Mouse (Mus musculus) MEL (cell line): ENCODE measurements around the gene Tmem176b. TPM values are rescaled to one million over a fixed set of nuclear protein-coding genes. Genes with fewer than 3 reads are reported as not detected.

Source experiments
- DNase-seq: peaks from one replicate; pipeline ENCODE4 v3.0.0; 2011; ENCODE audit warnings: low read depth, low spot score
- H3K27ac ChIP-seq: 2 replicates; pipeline ENCODE4 v1.5.1; 2012; ENCODE audit warnings: low read depth, mild to moderate bottlenecking, control low read depth, low read length, moderate library complexity; ENCODE audit not compliant: control insufficient read depth
- H3K27me3 ChIP-seq, 2 experiments: fragments of 150-350 bp in 1 of 2; sonication (generic) in 1 of 2; 2 replicates each; pipeline ENCODE4 v1.6.1; 2012; ENCODE audit warnings: low read length in 2 of 2, mild to moderate bottlenecking in 2 of 2, improper control_type of control experiment in 1 of 2, moderate library complexity in 1 of 2; ENCODE audit not compliant: insufficient read depth in 2 of 2, control insufficient read depth in 1 of 2
- H3K36me3 ChIP-seq, 2 experiments: 2 replicates each; pipeline ENCODE4 v1.6.1; 2012 to 2014; ENCODE audit warnings: low read length in 2 of 2, improper control_type of control experiment in 1 of 2, inconsistent platforms in 1 of 2, mild to moderate bottlenecking in 1 of 2; ENCODE audit not compliant: insufficient read depth in 2 of 2, control insufficient read depth in 1 of 2
- H3K4me1 ChIP-seq, 2 experiments: fragments of 150-350 bp in 1 of 2; sonication (generic) in 1 of 2; 2 replicates each; pipeline ENCODE4 v1.6.1; 2012; ENCODE audit warnings: low read length in 2 of 2, improper control_type of control experiment in 1 of 2, mild to moderate bottlenecking in 1 of 2; ENCODE audit not compliant: insufficient read depth in 2 of 2, control insufficient read depth in 1 of 2
- H3K4me3 ChIP-seq, 2 experiments: fragments of 150-350 bp in 1 of 2; sonication (generic) in 1 of 2; 2 replicates each; pipeline ENCODE4 v1.5.1; 2012; ENCODE audit warnings: low read depth in 2 of 2, low read length in 2 of 2, mild to moderate bottlenecking in 2 of 2, moderate library complexity in 2 of 2, control low read depth in 1 of 2, improper control_type of control experiment in 1 of 2; ENCODE audit not compliant: control insufficient read depth in 1 of 2, insufficient read depth in 1 of 2
- H3K79me2 ChIP-seq: 2 replicates; pipeline ENCODE4 v1.6.1; 2012; ENCODE audit warnings: mild to moderate bottlenecking, low read length, moderate library complexity; ENCODE audit not compliant: control insufficient read depth, poor library complexity, insufficient read depth
- H3K9ac ChIP-seq: 2 replicates; pipeline ENCODE4 v1.6.1; 2012; ENCODE audit warnings: low read depth, mild to moderate bottlenecking, control low read depth, low read length, moderate library complexity; ENCODE audit not compliant: control insufficient read depth, poor library complexity, severe bottlenecking
- H3K9me3 ChIP-seq: fragments of 150-350 bp; sonication (generic); replicated peaks from 2 replicates; pipeline ENCODE4 v1.6.1; 2012; ENCODE audit warnings: mild to moderate bottlenecking, low read length, improper control_type of control experiment, moderate library complexity; ENCODE audit not compliant: insufficient read depth
- BHLHE40 ChIP-seq: IDR thresholded peaks from 2 replicates; pipeline ENCODE4 v1.6.1; 2012; ENCODE audit warnings: low read depth, mild to moderate bottlenecking, inconsistent platforms, low read length, improper control_type of control experiment, borderline replicate concordance
- CHD1 ChIP-seq: IDR thresholded peaks from 2 replicates; pipeline ENCODE4 v1.6.1; 2012; ENCODE audit warnings: low read depth, mild to moderate bottlenecking, inconsistent platforms, low read length, improper control_type of control experiment
- CTCF ChIP-seq, 3 experiments: IDR thresholded peaks in 2 of 3; conservative IDR thresholded peaks in 1 of 3; 2 replicates each; pipeline ENCODE4 v1.5.1; 2011 to 2012; ENCODE audit warnings: low read length in 3 of 3, low read depth in 2 of 3, mild to moderate bottlenecking in 2 of 3, improper control_type of control experiment in 1 of 3, inconsistent platforms in 1 of 3, mixed read lengths in 1 of 3, moderate library complexity in 1 of 3; ENCODE audit not compliant: control insufficient read depth in 1 of 3, insufficient read depth in 1 of 3, poor library complexity in 1 of 3, severe bottlenecking in 1 of 3
- ETS1 ChIP-seq: IDR thresholded peaks from 2 replicates; pipeline ENCODE4 v1.6.1; 2012; ENCODE audit warnings: low read depth, mild to moderate bottlenecking, inconsistent platforms, low read length, improper control_type of control experiment, moderate library complexity
- GABPA ChIP-seq: IDR thresholded peaks from 2 replicates; pipeline ENCODE4 v1.6.1; 2012; ENCODE audit warnings: low read depth, mild to moderate bottlenecking, inconsistent platforms, low read length, improper control_type of control experiment, moderate library complexity
- GATA1 ChIP-seq: IDR thresholded peaks from 2 replicates; pipeline ENCODE4 v1.6.1; 2011; ENCODE audit warnings: low read depth, low read length, improper control_type of control experiment
- MAFK ChIP-seq: IDR thresholded peaks from 2 replicates; pipeline ENCODE4 v1.6.1; 2011; ENCODE audit warnings: low read depth, mild to moderate bottlenecking, low read length, improper control_type of control experiment, borderline replicate concordance
- MEF2A ChIP-seq: IDR thresholded peaks from 2 replicates; pipeline ENCODE4 v1.6.1; 2014; ENCODE audit warnings: low read depth, mild to moderate bottlenecking, inconsistent platforms, low read length, improper control_type of control experiment; ENCODE audit not compliant: poor library complexity, insufficient replicate concordance, severe bottlenecking; ENCODE audit errors: extremely low read depth
- MXI1 ChIP-seq: IDR thresholded peaks from 2 replicates; pipeline ENCODE4 v1.6.1; 2011; ENCODE audit warnings: mild to moderate bottlenecking, low read depth, low read length, improper control_type of control experiment
- RCOR1 ChIP-seq: IDR thresholded peaks from 2 replicates; pipeline ENCODE4 v1.6.1; 2012; ENCODE audit warnings: low read depth, mild to moderate bottlenecking, inconsistent platforms, low read length, improper control_type of control experiment
- SIN3A ChIP-seq: IDR thresholded peaks from 2 replicates; pipeline ENCODE4 v1.6.1; 2012; ENCODE audit warnings: low read length, improper control_type of control experiment, inconsistent platforms
- SMC3 ChIP-seq: IDR thresholded peaks from 2 replicates; pipeline ENCODE4 v1.6.1; 2011; ENCODE audit warnings: low read depth, low read length, improper control_type of control experiment
- TCF12 ChIP-seq: IDR thresholded peaks from 2 replicates; pipeline ENCODE4 v1.6.1; 2014; ENCODE audit warnings: low read depth, mild to moderate bottlenecking, inconsistent platforms, low read length, improper control_type of control experiment, moderate library complexity
- UBTF ChIP-seq: IDR thresholded peaks from 2 replicates; pipeline ENCODE4 v1.6.1; 2012; ENCODE audit warnings: low read depth, mild to moderate bottlenecking, inconsistent platforms, low read length, improper control_type of control experiment, moderate library complexity, borderline replicate concordance; ENCODE audit not compliant: insufficient read depth
- USF2 ChIP-seq, 2 experiments: IDR thresholded peaks; 2 replicates each; pipeline ENCODE4 v1.6.1; 2011 to 2012; ENCODE audit warnings: improper control_type of control experiment in 2 of 2, low read length in 2 of 2, borderline replicate concordance in 1 of 2, inconsistent platforms in 1 of 2, low read depth in 1 of 2, mild to moderate bottlenecking in 1 of 2; ENCODE audit not compliant: insufficient read depth in 1 of 2
- ZNF384 ChIP-seq: IDR thresholded peaks from 2 replicates; pipeline ENCODE4 v1.6.1; 2012; ENCODE audit warnings: low read depth, mild to moderate bottlenecking, inconsistent platforms, low read length, improper control_type of control experiment
- polyA plus RNA-seq, 2 experiments: library from polyadenylated mRNA; stranded (reverse) in 1 of 2; unstranded in 1 of 2; fragments of >175 nt in 1 of 2; fragments of >200 nt in 1 of 2; gene quantifications; 2 replicates each; pipeline versions ENCODE4 v1.2.1 to v1.2.4; 2012; ENCODE audit warnings: low replicate concordance in 2 of 2, low read depth in 1 of 2; ENCODE audit not compliant: insufficient read length in 2 of 2, insufficient read depth in 1 of 2, missing spikeins in 1 of 2
- total RNA-seq: library from RNA; depleted of rRNA; stranded (reverse); fragments of 300-350 nt; gene quantifications from 2 replicates; pipeline ENCODE4 v1.2.3, GENCODE M21; 2012

Gene Tmem176b
- total and polyA plus RNA-seq, 3 experiments, result 23.0 to 77.0 TPM; not detected in 1

GRCm38 (mm10) chr6:48865152-48865745 lies 24.0 kb upstream of the Tmem176b start:
- DNase-seq, result peak; percentile 22
- Histone ChIP-seq H3K27me3 (no peaks in the 10 kb centered on the region; a peak in 1 of 4 replicates), H3K36me3 (no peaks in the 10 kb centered on the region), H3K79me2 (no peaks in the 10 kb centered on the region), H3K9ac (no peak overlapping the region), H3K27ac (no peak overlapping the region), H3K4me3 (no peak overlapping the region), H3K9me3 (no peaks in the 10 kb centered on the region), H3K4me1 (peaks cover 0 to 3% of the 10 kb centered on the region in 2 experiments; a peak in 1 of 4 replicates)
- TF ChIP-seq GABPA, result no peak
- no peak for TF ChIP-seq MAFK
- TF ChIP-seq SIN3A, result no peak
- no peak for TF ChIP-seq USF2 (IDR thresholded peaks at IDR 0.05; ENCODE audit: borderline replicate concordance in 1 of 2, insufficient read depth in 1 of 2, low read depth in 1 of 2, low read length in 2 of 2)
- no peak for TF ChIP-seq ZNF384
- TF ChIP-seq GATA1, result 0 out of 2 replicates have a peak, but pooled peaks have one; percentile 18
- TF ChIP-seq ETS1, result no peak
- no peak; the same call in 1 of the 2 replicates for TF ChIP-seq BHLHE40
- TF ChIP-seq CTCF (IDR thresholded peaks at IDR 0.05 in 2 of 3, conservative IDR thresholded peaks at IDR 0.05 in 1 of 3; ENCODE audit: control insufficient read depth in 1 of 3, insufficient read depth in 1 of 3, low read depth in 2 of 3, low read length in 3 of 3, poor library complexity in 1 of 3, severe bottlenecking in 1 of 3), result no peak
- no peak for TF ChIP-seq CHD1
- no peak for TF ChIP-seq SMC3
- no peak for TF ChIP-seq UBTF
- peak; percentile 53; the same call in 1 of the 2 replicates for TF ChIP-seq RCOR1

- H3K9me3 ChIP-seq, result no peaks in the 10 kb centered on the region
- TF ChIP-seq TCF12 (no peak), MEF2A (no peak), ZNF384 (no peak), CTCF (IDR thresholded peaks at IDR 0.05 in 2 of 3, conservative IDR thresholded peaks at IDR 0.05 in 1 of 3; ENCODE audit: control insufficient read depth in 1 of 3, insufficient read depth in 1 of 3, low read depth in 2 of 3, low read length in 3 of 3, poor library complexity in 1 of 3, severe bottlenecking in 1 of 3) (no peak), MXI1 (no peak), SIN3A (no peak), CHD1 (no peak)
- TF ChIP-seq, all 39 proteins: peak for 0
- H3K4me3 ChIP-seq, result no peak overlapping the region
- no peaks in the 10 kb centered on the region for H3K79me2 ChIP-seq
- no peaks in the 10 kb centered on the region for H3K36me3 ChIP-seq
- no peak overlapping the region for H3K9ac ChIP-seq
- no peaks in the 10 kb centered on the region; a peak in 1 of 4 replicates for H3K27me3 ChIP-seq
- no peak overlapping the region for H3K27ac ChIP-seq
- peaks cover 0 to 3% of the 10 kb centered on the region in 2 experiments; a peak in 1 of 4 replicates for H3K4me1 ChIP-seq
- DNase-seq, result no peak
Measured at GRCm38 (mm10) chr6:48864723-48865122, 23.4 kb upstream of the Tmem176b start.
